Mouse (Mus musculus) limb, embryonic 15.5 days (tissue): Measurements from ENCODE around the gene 1110017D15Rik. TPM values are rescaled to one million over a fixed set of nuclear protein-coding genes. Genes with fewer than 3 reads are reported as not detected.

Experiments
- ATAC-seq: fragments of 200-750 bp; cut with Nextera tagmentation; 2 replicates; pipeline ENCODE4 v1.8.0; 2017; ENCODE audit warnings: low read depth, moderate TSS enrichment; ENCODE audit not compliant: insufficient number of reproducible peaks, low FRiP score, low TSS enrichment
- H3K27ac ChIP-seq: fragments of 300-500 bp; sonication (generic); 2 replicates; pipeline ENCODE4 v1.5.1; 2015; ENCODE audit warnings: moderate library complexity, mild to moderate bottlenecking, inconsistent platforms
- H3K27me3 ChIP-seq: fragments of 300-500 bp; sonication (generic); 2 replicates; pipeline ENCODE4 v1.6.1; 2015; ENCODE audit warnings: inconsistent platforms
- H3K36me3 ChIP-seq: fragments of 300-500 bp; sonication (generic); 2 replicates; pipeline ENCODE4 v1.6.1; 2015; ENCODE audit warnings: inconsistent platforms
- H3K4me1 ChIP-seq: fragments of 300-500 bp; sonication (generic); 2 replicates; pipeline ENCODE4 v1.6.1; 2015; ENCODE audit warnings: inconsistent platforms
- H3K4me2 ChIP-seq: fragments of 300-500 bp; sonication (generic); 2 replicates; pipeline ENCODE4 v1.6.1; 2015; ENCODE audit warnings: mild to moderate bottlenecking, inconsistent platforms
- H3K4me3 ChIP-seq: fragments of 300-500 bp; sonication (generic); 2 replicates; pipeline ENCODE4 v1.5.1; 2015; ENCODE audit warnings: mild to moderate bottlenecking, inconsistent platforms
- H3K9ac ChIP-seq: fragments of 300-500 bp; sonication (generic); 2 replicates; pipeline ENCODE4 v1.6.1; 2015; ENCODE audit warnings: inconsistent platforms
- H3K9me3 ChIP-seq: fragments of 300-500 bp; sonication (generic); 2 replicates; pipeline ENCODE4 v1.6.1; 2016; ENCODE audit warnings: inconsistent platforms
- WGBS: fragments of 180-500 bp; shearing (Covaris S2); methylation state at CpG from one replicate; pipeline ENCODE4 v1.1.7; 2015; 5-methylcytosine and 5-hydroxymethylcytosine counted together
- polyA plus RNA-seq: library from polyadenylated mRNA; unstranded; fragments of >200 nt; fragmentation: Nextera tagmentation; extraction: Ambion mirVana; gene quantifications from 2 replicates; pipeline ENCODE4 v1.2.1, GENCODE M21; 2015

Gene 1110017D15Rik
- polyA plus RNA-seq, result 0.88 and 1.1 TPM in 2 replicates

- ATAC-seq, result no peak
- H3K4me3 ChIP-seq, result no peak within 1 kb of the TSS
- 86% methylated on average over 2 of the region's 2 CpGs for WGBS
These were observed at the start of gene 1110017D15Rik for GRCm38 (mm10) chr4:41517233-41517632. TSS of gene 1110017D15Rik (minus strand) at chr4:41517333.

GRCm38 (mm10) chr4:41566123-41566522, 49.0 kb upstream of the 1110017D15Rik start:
- Histone ChIP-seq H3K27me3 (peaks cover 45% of the 10 kb centered on the region), H3K4me2 (no peak overlapping the region), H3K9ac (no peak overlapping the region), H3K36me3 (no peaks in the 10 kb centered on the region), H3K4me3 (no peak overlapping the region), H3K9me3 (no peaks in the 10 kb centered on the region), H3K27ac (no peak overlapping the region), H3K4me1 (peaks cover 20% of the 10 kb centered on the region)
- no peak for ATAC-seq
- 13% methylated on average over 3 of the region's 3 CpGs for WGBS

More at GRCm38 (mm10) chr4:41517233-41517632, at the start of gene 1110017D15Rik:
- no peaks in the 10 kb centered on the region for H3K9me3 ChIP-seq
- no peak within 1 kb of the TSS for H3K9ac ChIP-seq
- H3K27ac ChIP-seq, result no peak within 1 kb of the TSS
- no peak within 1 kb of the TSS for H3K4me2 ChIP-seq
- no peaks in the 10 kb centered on the region for H3K36me3 ChIP-seq
- H3K4me1 ChIP-seq, result peaks cover 8% of the 10 kb centered on the region
- H3K27me3 ChIP-seq, result peaks cover 22% of the 10 kb centered on the region

- Histone ChIP-seq H3K27ac (no peak overlapping the region), H3K9ac (no peak overlapping the region), H3K4me3 (no peak overlapping the region), H3K27me3 (peaks cover 26% of the 10 kb centered on the region), H3K36me3 (no peaks in the 10 kb centered on the region), H3K4me1 (peaks cover 7% of the 10 kb centered on the region), H3K9me3 (no peaks in the 10 kb centered on the region), H3K4me2 (no peak overlapping the region)
- 87% methylated on average over 5 of the region's 5 CpGs for WGBS
- ATAC-seq, result no peak
These were observed 46.2 kb upstream of the 1110017D15Rik start for GRCm38 (mm10) chr4:41563297-41563696.

- Histone ChIP-seq H3K4me1 (0 out of 2 replicates have a peak, but pooled peaks cover 3% of the 10 kb centered on the region), H3K9me3 (no peaks in the 10 kb centered on the region), H3K4me3 (no peak overlapping the region), H3K36me3 (no peaks in the 10 kb centered on the region), H3K4me2 (no peak overlapping the region), H3K9ac (no peak overlapping the region), H3K27ac (no peak overlapping the region), H3K27me3 (0 out of 2 replicates have a peak, but pooled peaks cover 7% of the 10 kb centered on the region)
- no peak for ATAC-seq
- 62% methylated on average over 3 of the region's 3 CpGs for whole genome bisulfite sequencing
These were observed 40.0 kb upstream of the 1110017D15Rik start for GRCm38 (mm10) chr4:41557092-41557491.

- Histone ChIP-seq H3K9ac (no peak overlapping the region), H3K27ac (no peak overlapping the region), H3K27me3 (0 out of 2 replicates have a peak, but pooled peaks cover 7% of the 10 kb centered on the region), H3K4me2 (no peak overlapping the region), H3K9me3 (no peaks in the 10 kb centered on the region), H3K36me3 (no peaks in the 10 kb centered on the region), H3K4me1 (0 out of 2 replicates have a peak, but pooled peaks cover 3% of the 10 kb centered on the region), H3K4me3 (no peak overlapping the region)
- no peak for ATAC-seq
- WGBS, result 44% methylated on average over 5 of the region's 5 CpGs
These were observed 39.3 kb upstream of the 1110017D15Rik start for GRCm38 (mm10) chr4:41556311-41556953.

GRCm38 (mm10) chr4:41554994-41555663, 38.0 kb upstream of the 1110017D15Rik start:
- Histone ChIP-seq H3K9me3 (no peaks in the 10 kb centered on the region), H3K27ac (no peak overlapping the region), H3K4me1 (0 out of 2 replicates have a peak, but pooled peaks cover 3% of the 10 kb centered on the region), H3K4me2 (no peak overlapping the region), H3K27me3 (peaks cover 7% of the 10 kb centered on the region; the same call in 1 of the 2 replicates), H3K36me3 (no peaks in the 10 kb centered on the region), H3K9ac (no peak overlapping the region), H3K4me3 (no peak overlapping the region)
- 56% methylated on average over 14 of the region's 14 CpGs for WGBS
- ATAC-seq, result no peak

- H3K27ac ChIP-seq, result no peak overlapping the region
- H3K36me3 ChIP-seq, result no peaks in the 10 kb centered on the region
- no peak overlapping the region for H3K9ac ChIP-seq
- 48% methylated on average over 11 of the region's 11 CpGs for WGBS
- H3K4me1 ChIP-seq, result 0 out of 2 replicates have a peak, but pooled peaks cover 3% of the 10 kb centered on the region
- no peak for ATAC-seq
- H3K4me3 ChIP-seq, result no peak overlapping the region
- H3K4me2 ChIP-seq, result no peak overlapping the region
- H3K9me3 ChIP-seq, result no peaks in the 10 kb centered on the region
- peaks cover 4% of the 10 kb centered on the region; the same call in 1 of the 2 replicates for H3K27me3 ChIP-seq
These were observed 36.0 kb upstream of the 1110017D15Rik start for GRCm38 (mm10) chr4:41553116-41553515.

GRCm38 (mm10) chr4:41552529-41552928, 35.4 kb upstream of the 1110017D15Rik start:
- Histone ChIP-seq H3K4me3 (no peak overlapping the region), H3K4me2 (no peak overlapping the region), H3K4me1 (0 out of 2 replicates have a peak, but pooled peaks cover 3% of the 10 kb centered on the region), H3K9ac (no peak overlapping the region), H3K36me3 (no peaks in the 10 kb centered on the region), H3K9me3 (no peaks in the 10 kb centered on the region), H3K27me3 (peaks cover 3% of the 10 kb centered on the region; the same call in 1 of the 2 replicates), H3K27ac (no peak overlapping the region)
- 11% methylated on average over 6 of the region's 6 CpGs for WGBS
- no peak for ATAC-seq

GRCm38 (mm10) chr4:41547086-41547485, 30.0 kb upstream of the 1110017D15Rik start:
- Histone ChIP-seq H3K4me3 (no peak overlapping the region), H3K27ac (no peak overlapping the region), H3K27me3 (no peaks in the 10 kb centered on the region; the same call in 1 of the 2 replicates), H3K4me2 (no peak overlapping the region), H3K9ac (no peak overlapping the region), H3K4me1 (no peaks in the 10 kb centered on the region), H3K36me3 (no peaks in the 10 kb centered on the region), H3K9me3 (no peaks in the 10 kb centered on the region)
- ATAC-seq, result no peak
- 78% methylated on average over 1 of the region's 1 CpGs for WGBS

- H3K36me3 ChIP-seq, result no peaks in the 10 kb centered on the region
- H3K4me3 ChIP-seq, result no peak overlapping the region
- no peak overlapping the region for H3K4me2 ChIP-seq
- no peaks in the 10 kb centered on the region for H3K4me1 ChIP-seq
- ATAC-seq, result no peak
- no peaks in the 10 kb centered on the region for H3K9me3 ChIP-seq
- H3K9ac ChIP-seq, result no peak overlapping the region
- H3K27ac ChIP-seq, result no peak overlapping the region
- H3K27me3 ChIP-seq, result no peaks in the 10 kb centered on the region; the same call in 1 of the 2 replicates
- WGBS, result 16% methylated on average over 8 of the region's 8 CpGs
These were observed 28.9 kb upstream of the 1110017D15Rik start for GRCm38 (mm10) chr4:41545985-41546384.

GRCm38 (mm10) chr4:41542136-41542535, 25.0 kb upstream of the 1110017D15Rik start:
- no peak for ATAC-seq
- Histone ChIP-seq H3K27ac (no peak overlapping the region), H3K9ac (no peak overlapping the region), H3K4me2 (no peak overlapping the region), H3K36me3 (no peaks in the 10 kb centered on the region), H3K4me3 (no peak overlapping the region), H3K4me1 (no peaks in the 10 kb centered on the region), H3K9me3 (no peaks in the 10 kb centered on the region), H3K27me3 (no peaks in the 10 kb centered on the region)
- 79% methylated on average over 8 of the region's 8 CpGs for WGBS

GRCm38 (mm10) chr4:41534866-41535265, 17.7 kb upstream of the 1110017D15Rik start:
- no peak overlapping the region for H3K27ac ChIP-seq
- H3K27me3 ChIP-seq, result 0 out of 2 replicates have a peak, but pooled peaks cover 6% of the 10 kb centered on the region
- no peak for ATAC-seq
- H3K4me1 ChIP-seq, result no peaks in the 10 kb centered on the region
- H3K9me3 ChIP-seq, result no peaks in the 10 kb centered on the region
- no peak overlapping the region for H3K4me3 ChIP-seq
- H3K36me3 ChIP-seq, result no peaks in the 10 kb centered on the region
- no peak overlapping the region for H3K4me2 ChIP-seq
- WGBS, result 73% methylated on average over 5 of the region's 5 CpGs
- H3K9ac ChIP-seq, result no peak overlapping the region
